Mouse (Mus musculus) mouse embryonic stem cell (cell line): Measurements from ENCODE around the gene Ccr4.

Experiments used
- in situ Hi-C, 2 experiments: fragments of 300-500 bp; cut with MboI; formaldehyde crosslinking; loops; 1 replicate in 1 of 2; 3 replicates in 1 of 2; pipeline ENCODE4 v1.14.3; 2019 to 2020; ENCODE audit warnings: low sequenced_read_pairs in 2 of 2, low pct_unique_long_range_greater_than_20kb in 1 of 2, mixed read lengths in 1 of 2; ENCODE audit not compliant: unreplicated experiment in 1 of 2

The Ccr4 gene

GRCm38 (mm10) chr9:114442893-114443292 lies 61.8 kb downstream of the Ccr4 start:
- in situ Hi-C loops, result no loop called here

- in situ Hi-C loops, result no loop called here
Measured at GRCm38 (mm10) chr9:114442225-114442624, 62.5 kb downstream of the Ccr4 start.

GRCm38 (mm10) chr9:114440548-114440947 lies 64.2 kb downstream of the Ccr4 start:
- in situ Hi-C loops, result no loop called here
